Mouse (Mus musculus): ENCODE data around the gene Emg1. TPM values are rescaled to one million over a fixed set of nuclear protein-coding genes. Genes with fewer than 3 reads are reported as not detected.
"Not testable (repeated sequence)": the region's sequence is repeated elsewhere in the genome, so short reads cannot be mapped to it uniquely, and the experiment has no call there.

The Emg1 gene
- polyA plus RNA-seq, 1 experiment from 2014 or later: 201 TPM

GRCm38 (mm10) chr6:124699962-124700610, 11.9 kb downstream of the Emg1 start:
- H3K36me3 ChIP-seq: peaks cover 74% of the 10 kb centered on the region
- H3K27ac ChIP-seq: no peak overlapping the region
- no peaks in the 10 kb centered on the region for H3K27me3 ChIP-seq
- H3K4me1 ChIP-seq: no peaks in the 10 kb centered on the region
- peak; percentile 16; the same call in 1 of the 2 replicates for ATAC-seq (ENCODE audit: low FRiP score, low read depth)
- H3K9ac ChIP-seq: 0 out of 2 replicates have a peak overlapping the region, but pooled peaks have one; percentile 25
- H3K4me2 ChIP-seq (replicated peaks): no peak overlapping the region
- 85% methylated on average over 11 of the region's 11 CpGs for WGBS
- no peak overlapping the region for H3K4me3 ChIP-seq
- no peaks in the 10 kb centered on the region for H3K9me3 ChIP-seq

- H3K36me3 ChIP-seq: peaks cover 67% of the 10 kb centered on the region
Observed at GRCm38 (mm10) chr6:124699366-124699765, 12.6 kb downstream of the Emg1 start.

GRCm38 (mm10) chr6:124698751-124699150, 13.2 kb downstream of the Emg1 start:
- Histone ChIP-seq H3K9ac (no peak overlapping the region), H3K9me3 (no peaks in the 10 kb centered on the region), H3K4me3 (no peak overlapping the region), H3K4me1 (peaks cover 9% of the 10 kb centered on the region; the same call in 1 of the 2 replicates), H3K27me3 (no peaks in the 10 kb centered on the region), H3K27ac (no peak overlapping the region), H3K36me3 (peaks cover 61% of the 10 kb centered on the region), H3K4me2 (replicated peaks) (no peak overlapping the region)
- 81% methylated on average over 6 of the region's 6 CpGs for WGBS
- no peak for ATAC-seq (ENCODE audit: low FRiP score, low read depth)

More at GRCm38 (mm10) chr6:124699366-124699765, 12.6 kb downstream of the Emg1 start:
- Histone ChIP-seq H3K27ac (no peak overlapping the region), H3K9ac (no peak overlapping the region), H3K4me2 (replicated peaks) (no peak overlapping the region), H3K4me1 (peaks cover 4% of the 10 kb centered on the region; the same call in 1 of the 2 replicates), H3K27me3 (no peaks in the 10 kb centered on the region), H3K9me3 (no peaks in the 10 kb centered on the region), H3K4me3 (no peak overlapping the region)
- ATAC-seq (ENCODE audit: low FRiP score, low read depth): no peak
- 80% methylated on average over 4 of the region's 4 CpGs for WGBS

GRCm38 (mm10) chr6:124696441-124697150, 15.4 kb downstream of the Emg1 start:
- peaks cover 39% of the 10 kb centered on the region for H3K36me3 ChIP-seq
- no peak overlapping the region for H3K4me3 ChIP-seq
- H3K4me1 ChIP-seq: peaks cover 16% of the 10 kb centered on the region; the same call in 1 of the 2 replicates
- no peak overlapping the region for H3K9ac ChIP-seq
- 88% methylated on average over 7 of the region's 7 CpGs for WGBS
- no peak overlapping the region for H3K4me2 ChIP-seq (replicated peaks)
- H3K27ac ChIP-seq: no peak overlapping the region
- ATAC-seq (ENCODE audit: low FRiP score, low read depth): no peak
- no peaks in the 10 kb centered on the region for H3K9me3 ChIP-seq
- H3K27me3 ChIP-seq: no peaks in the 10 kb centered on the region

GRCm38 (mm10) chr6:124694166-124694955, 17.6 kb downstream of the Emg1 start:
- H3K4me3 ChIP-seq: no peak overlapping the region
- H3K9me3 ChIP-seq: no peaks in the 10 kb centered on the region
- H3K9ac ChIP-seq: no peak overlapping the region
- no peak overlapping the region for H3K27ac ChIP-seq
- no peaks in the 10 kb centered on the region for H3K27me3 ChIP-seq
- WGBS: 78% methylated on average over 15 of the region's 15 CpGs
- ATAC-seq (ENCODE audit: low FRiP score, low read depth): no peak
- no peak overlapping the region for H3K4me2 ChIP-seq (replicated peaks)
- peaks cover 16% of the 10 kb centered on the region; the same call in 1 of the 2 replicates for H3K4me1 ChIP-seq
- peaks cover 17% of the 10 kb centered on the region for H3K36me3 ChIP-seq

GRCm38 (mm10) chr6:124693243-124693981, 18.6 kb downstream of the Emg1 start:
- H3K4me2 ChIP-seq (replicated peaks): no peak overlapping the region
- H3K36me3 ChIP-seq: peaks cover 10% of the 10 kb centered on the region; the same call in 1 of the 2 replicates
- no peak overlapping the region for H3K4me3 ChIP-seq
- H3K9ac ChIP-seq: no peak overlapping the region
- no peaks in the 10 kb centered on the region for H3K27me3 ChIP-seq
- peaks cover 16% of the 10 kb centered on the region; the same call in 1 of the 2 replicates for H3K4me1 ChIP-seq
- ATAC-seq (ENCODE audit: low FRiP score, low read depth): peak; percentile 68
- 62% methylated on average over 15 of the region's 15 CpGs for WGBS
- H3K27ac ChIP-seq: no peak overlapping the region
- H3K9me3 ChIP-seq: no peaks in the 10 kb centered on the region

GRCm38 (mm10) chr6:124690517-124690916, 21.5 kb downstream of the Emg1 start:
- H3K9ac ChIP-seq: no peak overlapping the region
- H3K4me1 ChIP-seq: peaks cover 16% of the 10 kb centered on the region; the same call in 1 of the 2 replicates
- H3K4me3 ChIP-seq: no peak overlapping the region
- no peak for ATAC-seq (ENCODE audit: low FRiP score, low read depth)
- H3K27me3 ChIP-seq: no peaks in the 10 kb centered on the region
- no peak overlapping the region for H3K4me2 ChIP-seq (replicated peaks)
- 0 out of 2 replicates have a peak, but pooled peaks cover under 1% of the 10 kb centered on the region for H3K36me3 ChIP-seq
- WGBS: 88% methylated on average over 3 of the region's 3 CpGs
- H3K9me3 ChIP-seq: no peaks in the 10 kb centered on the region
- H3K27ac ChIP-seq: no peak overlapping the region

- WGBS: 90% methylated on average over 3 of the region's 3 CpGs
- Histone ChIP-seq H3K9ac (no peak overlapping the region), H3K9me3 (no peaks in the 10 kb centered on the region), H3K4me1 (peaks cover 8% of the 10 kb centered on the region; the same call in 1 of the 2 replicates), H3K36me3 (no peaks in the 10 kb centered on the region), H3K27me3 (no peaks in the 10 kb centered on the region), H3K4me3 (no peak overlapping the region), H3K4me2 (replicated peaks) (no peak overlapping the region), H3K27ac (no peak overlapping the region)
- no peak for ATAC-seq (ENCODE audit: low FRiP score, low read depth)
Observed at GRCm38 (mm10) chr6:124689011-124689410, 23.0 kb downstream of the Emg1 start.

- Histone ChIP-seq H3K4me2 (replicated peaks) (no peak overlapping the region), H3K4me1 (peaks cover 3% of the 10 kb centered on the region; the same call in 1 of the 2 replicates), H3K9me3 (no peaks in the 10 kb centered on the region), H3K4me3 (no peak overlapping the region), H3K9ac (no peak overlapping the region), H3K27ac (no peak overlapping the region), H3K27me3 (no peaks in the 10 kb centered on the region), H3K36me3 (no peaks in the 10 kb centered on the region)
- ATAC-seq (ENCODE audit: low FRiP score, low read depth): no peak
- WGBS: 81% methylated on average over 8 of the region's 8 CpGs
Observed at GRCm38 (mm10) chr6:124688151-124688758, 23.7 kb downstream of the Emg1 start.

GRCm38 (mm10) chr6:124686644-124687043, 25.3 kb downstream of the Emg1 start:
- not testable (repeated sequence) for H3K36me3 ChIP-seq; H3K9ac ChIP-seq; H3K27ac ChIP-seq; H3K4me3 ChIP-seq; ATAC-seq (ENCODE audit: low FRiP score, low read depth); H3K4me2 ChIP-seq (replicated peaks); H3K4me1 ChIP-seq; H3K27me3 ChIP-seq; H3K9me3 ChIP-seq
- WGBS: 83% methylated on average over 1 of the region's 1 CpGs

Measured in limb, embryonic 13.5 days (tissue).